ENCODE assay signal across 25 mouse cellular contexts in the genomic region with DNA sequence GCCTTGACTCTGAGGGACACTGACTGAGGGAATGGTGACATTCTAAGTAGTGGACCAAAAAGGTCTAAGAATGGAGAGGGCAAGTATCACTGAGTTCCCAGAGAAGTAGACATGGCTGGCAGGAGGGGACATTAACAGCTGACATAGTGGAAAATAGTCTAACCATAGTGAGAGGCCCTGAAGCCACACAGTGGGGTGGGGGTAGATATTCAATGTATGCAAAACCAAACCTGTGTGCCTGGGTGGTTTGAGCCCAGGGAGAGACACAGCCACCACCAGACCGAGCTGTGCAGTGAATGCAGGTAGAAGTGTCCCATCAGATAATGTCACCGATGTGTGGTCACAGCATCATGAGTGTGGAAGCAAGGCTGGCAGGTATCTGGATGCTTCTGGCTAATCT. TPM values are rescaled to one million over a fixed set of nuclear protein-coding genes. Genes with fewer than 3 reads are reported as not detected.
DNase-seq lines count a peak whose midpoint lies in the region; ATAC-seq and TF ChIP-seq lines count a peak whose summit lies in the region.
"Had no signal": no experiment of that assay in that cellular context is flagged by ENCODE, and none has a peak within 500 bp of the region (broad histone marks: within the 10 kb centered on the region; RNA-seq: fewer than 3 reads in every experiment).

No protein-coding gene starts in this region.

- peaks cover 11% of the 10 kb centered on the region; the same call in 1 of the 2 replicates for H3K27me3 ChIP-seq in limb, embryonic 10.5 days (ENCODE audit: low read depth, poor library complexity, severe bottlenecking)
- peaks cover 18% of the 10 kb centered on the region for H3K27me3 ChIP-seq in forebrain, embryonic 14.5 days (replicated peaks; ENCODE audit: control insufficient read depth, insufficient read depth, low read length)
- H3K27me3 ChIP-seq: embryonic facial prominence, embryonic 12.5 days had no signal

- no peaks in the 10 kb centered on the region for H3K9me3 ChIP-seq in limb, embryonic 10.5 days (replicated peaks)
- no peaks in the 10 kb centered on the region for H3K9me3 ChIP-seq in forebrain, embryonic 14.5 days (replicated peaks; ENCODE audit: control insufficient read depth, low read length)
- H3K9me3 ChIP-seq: embryonic facial prominence, embryonic 10.5 days; embryonic facial prominence, embryonic 12.5 days; forebrain, embryonic 12.5 days; forebrain, embryonic 15.5 days; G1E had no signal

- no peak overlapping the region for H3K9ac ChIP-seq in forebrain, embryonic 14.5 days (ENCODE audit: low read length)
- H3K9ac ChIP-seq: embryonic facial prominence, embryonic 12.5 days; forebrain, embryonic 12.5 days; forebrain, embryonic 15.5 days; forebrain, postnatal 0 days had no signal

- TF ChIP-seq CTCF in layer of hippocampus, adult 2 months (conservative IDR thresholded peaks at IDR 0.05) = no peak

- 93% methylated on average over 2 of the region's 2 CpGs for WGBS in limb, embryonic 10.5 days
- WGBS in forebrain, embryonic 14.5 days = 98% methylated on average over 2 of the region's 2 CpGs

- peaks cover 20% of the 10 kb centered on the region for H3K4me1 ChIP-seq in limb, embryonic 10.5 days
- peaks cover 4% of the 10 kb centered on the region; the same call in 1 of the 2 replicates for H3K4me1 ChIP-seq in forebrain, embryonic 14.5 days (ENCODE audit: control insufficient read depth, insufficient read depth, low read length)
- H3K4me1 ChIP-seq: forebrain, embryonic 15.5 days had no signal

- H3K4me2 ChIP-seq in forebrain, embryonic 14.5 days (ENCODE audit: low read length) = no peak overlapping the region
- H3K4me2 ChIP-seq: embryonic facial prominence, embryonic 12.5 days; forebrain, embryonic 12.5 days; forebrain, embryonic 15.5 days had no signal

- no peaks in the 10 kb centered on the region for H3K36me3 ChIP-seq in limb, embryonic 10.5 days
- H3K36me3 ChIP-seq in forebrain, embryonic 14.5 days (ENCODE audit: control insufficient read depth, insufficient read depth, low read length) = no peaks in the 10 kb centered on the region
- H3K36me3 ChIP-seq: embryonic facial prominence, embryonic 10.5 days; embryonic facial prominence, embryonic 12.5 days; forebrain, embryonic 12.5 days; forebrain, embryonic 15.5 days; G1E had no signal

- peak; percentile 48 for ATAC-seq in CD4-positive, CD25-positive, alpha-beta regulatory T cell, adult 4 months
- ATAC-seq in activated CD4-positive, CD25-positive, alpha-beta regulatory T cell, adult 4 months = peak; percentile 55
- peak; percentile 57 for ATAC-seq in inflammation-experienced regulatory T-cells, adult 6 months
- no peak for ATAC-seq in forebrain, embryonic 14.5 days
- ATAC-seq: forebrain, embryonic 15.5 days; forebrain, postnatal 0 days; Patski had no signal

- H3K27ac ChIP-seq in layer of hippocampus, adult 2 months = peak overlapping the region; percentile 32; the same call in 1 of the 2 replicates
- H3K27ac ChIP-seq in limb, embryonic 10.5 days = no peak overlapping the region
- no peak overlapping the region for H3K27ac ChIP-seq in forebrain, embryonic 14.5 days (ENCODE audit: low read depth, low read length)
- H3K27ac ChIP-seq: embryonic facial prominence, embryonic 10.5 days; embryonic facial prominence, embryonic 12.5 days; forebrain, embryonic 12.5 days; forebrain, embryonic 15.5 days had no signal

- DNase-seq in layer of hippocampus, adult 2 months (ENCODE audit: low spot score in 2 of 2) = no peak
- DNase-seq in layer of hippocampus, adult 11-12 months (ENCODE audit: low spot score) = no peak
- DNase-seq in limb, embryonic 10.5 days (ENCODE audit: low spot score) = no peak
- no peak for DNase-seq in forebrain, embryonic 14.5 days (ENCODE audit: low spot score)
- no peak for DNase-seq in spleen, postnatal 36 days (ENCODE audit: low spot score in 2 of 2)
- DNase-seq: adrenal gland, adult 2 months; adrenal gland, postnatal 10 days; adrenal gland, postnatal 25 days; B cell, adult 2 months; cerebellum, adult 11 months; cerebellum, adult 18-20 months; cerebellum, adult 8-10 months; cerebellum, adult 9-11 months; cerebellum, postnatal 14 days; cerebellum, postnatal 36 days; forebrain, postnatal 0 days had no signal

- no peak overlapping the region for H3K4me3 ChIP-seq in layer of hippocampus, adult 2 months
- no peak overlapping the region for H3K4me3 ChIP-seq in limb, embryonic 10.5 days
- H3K4me3 ChIP-seq in forebrain, embryonic 14.5 days (ENCODE audit: low read depth, low read length) = no peak overlapping the region
- H3K4me3 ChIP-seq: embryonic facial prominence, embryonic 10.5 days; embryonic facial prominence, embryonic 12.5 days; forebrain, embryonic 12.5 days; forebrain, embryonic 15.5 days had no signal

RNA-seq across cellular contexts. Expression of a gene that starts 33.5 kb away (rescaled TPM):
- not detected for total RNA-seq in layer of hippocampus, adult 2 months (2021)
- 100 to 1,000 TPM; 443 to 540 TPM for polyA plus RNA-seq in CD4-positive, CD25-positive, alpha-beta regulatory T cell, adult 4 months (2017; shearing (Covaris generic))
- 100 to 1,000 TPM; 370 TPM for polyA plus RNA-seq in activated CD4-positive, CD25-positive, alpha-beta regulatory T cell, adult 4 months (2017; shearing (Covaris generic))
- 100 to 1,000 TPM; 373 to 445 (median 435) TPM for polyA plus RNA-seq in inflammation-experienced regulatory T-cells, adult 6 months (2017; shearing (Covaris generic))
- polyA plus RNA-seq in limb, embryonic 10.5 days (2016; fragmentation: Nextera tagmentation; extraction: Ambion mirVana) = 1.0 and 1.1 TPM in 2 replicates
- 0.97 and 1.6 TPM in 2 replicates for polyA plus RNA-seq in forebrain, embryonic 14.5 days (2014; fragmentation: Nextera tagmentation; extraction: Ambion mirVana)

RNA-seq across cellular contexts. Expression of a gene that starts 58.5 kb away (rescaled TPM):
- total RNA-seq in layer of hippocampus, adult 2 months (2021) = 10 to 100 TPM; 23.8 to 26.4 TPM
- 10 to 100 TPM; 17.4 to 25.9 TPM for polyA plus RNA-seq in CD4-positive, CD25-positive, alpha-beta regulatory T cell, adult 4 months (2017; shearing (Covaris generic))
- polyA plus RNA-seq in activated CD4-positive, CD25-positive, alpha-beta regulatory T cell, adult 4 months (2017; shearing (Covaris generic)) = 10 to 100 TPM; 24.1 to 24.2 TPM
- 10 to 100 TPM; 15.6 to 20.4 (median 17.6) TPM for polyA plus RNA-seq in inflammation-experienced regulatory T-cells, adult 6 months (2017; shearing (Covaris generic))
- 31.5 and 36.0 TPM in 2 replicates for polyA plus RNA-seq in limb, embryonic 10.5 days (2016; fragmentation: Nextera tagmentation; extraction: Ambion mirVana)
- polyA plus RNA-seq in forebrain, embryonic 14.5 days (2014; fragmentation: Nextera tagmentation; extraction: Ambion mirVana) = 26.0 and 28.8 TPM in 2 replicates

Comparison
In these comparisons a context has a peak if more than half of its experiments do, and no peak if none do; other contexts are left out.
1. RNA of a gene that starts 33.5 kb away (polyA plus RNA-seq): 443 to 540 TPM in CD4-positive, CD25-positive, alpha-beta regulatory T cell, adult 4 months, 373 to 445 TPM in inflammation-experienced regulatory T-cells, adult 6 months and 370 TPM in activated CD4-positive, CD25-positive, alpha-beta regulatory T cell, adult 4 months; 1.0 to 1.1 TPM in limb, embryonic 10.5 days and 0.97 to 1.6 TPM in forebrain, embryonic 14.5 days; every median in the first group is over 100 times any median in the second.